Mouse (Mus musculus) embryonic stem cell, embryonic (primary cell): ENCODE data around the gene Kmt2b.

Source experiments
- CTCF ChIA-PET, 4 experiments: fragments of 300-600 bp in 2 of 4; fragments of 350-600 bp in 2 of 4; sonication (Branson Sonifier 250); formaldehyde crosslinking; loops; one replicate each; lab custom pipeline; 2022; ENCODE audit warnings: inconsistent platforms in 2 of 4; lab: Charles Lee
- POLR2A ChIA-PET, 4 experiments: fragments of 300-600 bp in 2 of 4; fragments of 350-600 bp in 2 of 4; sonication (Branson Sonifier 250); formaldehyde crosslinking; loops; one replicate each; lab custom pipeline; 2022; ENCODE audit warnings: antibody characterized with exemption in 4 of 4, inconsistent platforms in 1 of 4; lab: Charles Lee

The Kmt2b gene

GRCm38 (mm10) chr7:30564970-30565571 is 23.5 kb downstream of the Kmt2b start, which contains the start of gene Igflr1:
Gene Igflr1 (plus strand): TSS chr7:30565427.
- POLR2A ChIA-PET = interaction anchor here in 1 of 4 experiments (1.8 to 2.2 kb wide), 3 partner anchors 9 to 15 kb away, joined by 5 to 20 read pairs (median 12); no protein-coding TSS in a partner anchor
- CTCF ChIA-PET = no interaction called here

GRCm38 (mm10) chr7:30563906-30564280 is 24.6 kb downstream of the Kmt2b start:
- CTCF ChIA-PET = interaction anchor here in 1 of 4 experiments (1.4 kb wide), 1 partner anchor 44 kb away, joined by 6 read pairs; no protein-coding TSS in a partner anchor
- POLR2A ChIA-PET = interaction anchor here in 3 of 4 experiments (1.0 to 2.9 kb wide), 13 partner anchors 9 to 101 kb away, joined by 3 to 20 read pairs (median 5); partner anchors contain the start of genes Cox6b1 (in 1 of the 3), Haus5 (in 1 of the 3), Hspb6 (in 1 of the 3) and Proser3 (in 1 of the 3)

GRCm38 (mm10) chr7:30563117-30563905 is 25.2 kb downstream of the Kmt2b start, which contains the start of the genes U2af1l4, Gm49396 and Psenen:
Gene U2af1l4 (plus strand): TSS chr7:30563301.
Gene Gm49396 (plus strand): TSS chr7:30563344.
Gene Psenen (minus strand): TSS chr7:30563627.
- POLR2A ChIA-PET = interaction anchor here in 3 of 4 experiments (0.9 to 2.9 kb wide), 25 partner anchors 10 to 580 kb away, joined by 3 to 32 read pairs (median 4); partner anchors contain the start of genes Hspb6 (in 2 of the 3), Proser3 (in 2 of the 3), Cox6b1 (in 1 of the 3) and Haus5 (in 1 of the 3)

GRCm38 (mm10) chr7:30562526-30563116 is 25.9 kb downstream of the Kmt2b start:
- POLR2A ChIA-PET = interaction anchor here in 3 of 4 experiments (0.8 to 2.9 kb wide), 24 partner anchors 10 to 1437 kb away, joined by 3 to 32 read pairs (median 4); partner anchors contain the start of genes Hspb6 (in 2 of the 3), Proser3 (in 2 of the 3), Cox6b1 (in 1 of the 3) and Kmt2b (in 1 of the 3)
- CTCF ChIA-PET = interaction anchor here (0.5 to 1.4 kb wide), 6 partner anchors 10 to 227 kb away, joined by 3 to 6 read pairs (median 4); partner anchors contain the start of genes Hspb6 (in 1 of the 4) and Proser3 (in 1 of the 4)

More at GRCm38 (mm10) chr7:30563117-30563905, 25.2 kb downstream of the Kmt2b start, which contains the start of the genes U2af1l4, Gm49396 and Psenen:
- CTCF ChIA-PET = interaction anchor here (0.5 to 1.4 kb wide), 7 partner anchors 11 to 410 kb away, joined by 3 to 8 read pairs (median 4); partner anchors contain the start of genes Hspb6 (in 1 of the 4), Lsr (in 1 of the 4) and Proser3 (in 1 of the 4)

- CTCF ChIA-PET = no interaction called here
- POLR2A ChIA-PET = interaction anchor here in 2 of 4 experiments (0.5 to 4.0 kb wide), 6 partner anchors 8 to 280 kb away, joined by 3 to 29 read pairs (median 4); partner anchors contain the start of genes Hspb6 (in 1 of the 2), Kmt2b (in 1 of the 2), Proser3 (in 1 of the 2) and Thap8 (in 1 of the 2)
Measured at GRCm38 (mm10) chr7:30560296-30560695, 28.2 kb downstream of the Kmt2b start.

GRCm38 (mm10) chr7:30559443-30559954 is 29.0 kb downstream of the Kmt2b start, which contains the start of gene Lin37:
Gene Lin37 (minus strand): TSS chr7:30559838.
- ChIA-PET POLR2A (interaction anchor here in 3 of 4 experiments (0.6 to 4.0 kb wide), 6 partner anchors 8 to 279 kb away, joined by 3 to 29 read pairs (median 4); partner anchors contain the start of genes Kmt2b (in 1 of the 3), Thap8 (in 1 of the 3) and Wdr62 (in 1 of the 3)), CTCF (interaction anchor here in 1 of 4 experiments (0.6 kb wide), 1 partner anchor 17 kb away, joined by 3 read pairs; no protein-coding TSS in a partner anchor)

- POLR2A ChIA-PET = interaction anchor here in 3 of 4 experiments (0.5 to 4.0 kb wide), 7 partner anchors 9 to 398 kb away, joined by 4 to 29 read pairs (median 4); partner anchors contain the start of genes Kmt2b (in 1 of the 3), Thap8 (in 1 of the 3) and Wdr62 (in 1 of the 3)
- CTCF ChIA-PET = interaction anchor here in 2 of 4 experiments (0.9 to 2.0 kb wide), 2 partner anchors 55 to 68 kb away, joined by 3 to 8 read pairs; no protein-coding TSS in a partner anchor
Measured at GRCm38 (mm10) chr7:30558656-30559442, 29.7 kb downstream of the Kmt2b start.

GRCm38 (mm10) chr7:30557901-30558514 is 30.5 kb downstream of the Kmt2b start:
- CTCF ChIA-PET = interaction anchor here in 3 of 4 experiments (0.6 to 2.0 kb wide), 8 partner anchors 9 to 210 kb away, joined by 3 to 8 read pairs (median 4); no protein-coding TSS in a partner anchor

GRCm38 (mm10) chr7:30556894-30557536 is 31.5 kb downstream of the Kmt2b start:
- ChIA-PET CTCF (interaction anchor here (0.6 to 2.0 kb wide), 12 partner anchors 10 to 406 kb away, joined by 3 to 8 read pairs (median 3); partner anchors contain the start of gene Haus5 (in 1 of the 4)), POLR2A (interaction anchor here in 3 of 4 experiments (0.6 to 4.0 kb wide), 18 partner anchors 8 to 1576 kb away, joined by 3 to 29 read pairs (median 4); partner anchors contain the start of genes Wdr62 (in 2 of the 3), Eif3k (in 1 of the 3) and Prodh2 (in 1 of the 3))

More at GRCm38 (mm10) chr7:30557901-30558514, 30.5 kb downstream of the Kmt2b start:
- POLR2A ChIA-PET = interaction anchor here (0.5 to 4.0 kb wide), 17 partner anchors 9 to 399 kb away, joined by 3 to 29 read pairs (median 4); partner anchors contain the start of genes Prodh2 (in 1 of the 4) and Wdr62 (in 1 of the 4)

- CTCF ChIA-PET = interaction anchor here in 1 of 4 experiments (2.8 kb wide), 1 partner anchor 222 kb away, joined by 10 read pairs; no protein-coding TSS in a partner anchor
- POLR2A ChIA-PET = interaction anchor here in 2 of 4 experiments (1.7 to 3.1 kb wide), 10 partner anchors 9 to 64 kb away, joined by 4 to 32 read pairs (median 10); partner anchors contain the start of genes Gm49396 (in 2 of the 2), Psenen (in 2 of the 2) and U2af1l4 (in 2 of the 2)
Measured at GRCm38 (mm10) chr7:30553810-30554584, 34.5 kb downstream of the Kmt2b start.

GRCm38 (mm10) chr7:30553021-30553589 is 35.4 kb downstream of the Kmt2b start:
- CTCF ChIA-PET = interaction anchor here (0.6 to 2.8 kb wide), 10 partner anchors 10 to 221 kb away, joined by 3 to 14 read pairs (median 4); partner anchors contain the start of genes Gm49396 (in 1 of the 4), Psenen (in 1 of the 4) and U2af1l4 (in 1 of the 4)
- POLR2A ChIA-PET = interaction anchor here in 3 of 4 experiments (0.5 to 3.1 kb wide), 70 partner anchors 8 to 1571 kb away, joined by 3 to 32 read pairs (median 4); partner anchors contain the start of genes Gm49396 (in 3 of the 3), Psenen (in 3 of the 3), U2af1l4 (in 3 of the 3) and Wdr62 (in 2 of the 3)

- CTCF ChIA-PET = interaction anchor here (0.6 to 2.8 kb wide), 15 partner anchors 11 to 246 kb away, joined by 3 to 14 read pairs (median 3); partner anchors contain the start of genes Gm49396 (in 1 of the 4), Psenen (in 1 of the 4) and U2af1l4 (in 1 of the 4)
- POLR2A ChIA-PET = interaction anchor here in 3 of 4 experiments (0.5 to 3.1 kb wide), 78 partner anchors 8 to 1570 kb away, joined by 3 to 32 read pairs (median 4); partner anchors contain the start of genes Gm49396 (in 3 of the 3), Psenen (in 3 of the 3), U2af1l4 (in 3 of the 3) and Wdr62 (in 2 of the 3)
Measured at GRCm38 (mm10) chr7:30552102-30553020, 36.2 kb downstream of the Kmt2b start, which contains the start of the genes Hspb6 and Proser3. Gene Hspb6 (plus strand): TSS chr7:30552178. Gene Proser3 (minus strand): TSS chr7:30552299.
